1 mouse cellular context compared by ENCODE assay signal in genomic region chr9:49488912-49489895, GRCm38 (mm10).
TF ChIP-seq lines count a peak whose summit lies in the region.

No protein-coding gene starts in this region.

TF ChIP-seq in CH12.LX, 34 proteins besides CTCF, POLR2A, EP300 and RAD21 (continued from another document):
- TF ChIP-seq NELFE (IDR thresholded peaks at IDR 0.05; ENCODE audit: low read depth, low read length) (peak; percentile 55; the same call in 1 of the 2 replicates), MAX (IDR thresholded peaks at IDR 0.05; ENCODE audit: low read length) (peak; percentile 57; the same call in 1 of the 2 replicates), NRF1 (IDR thresholded peaks at IDR 0.05; ENCODE audit: low read depth, low read length) (no peak), SMC3 (IDR thresholded peaks at IDR 0.05; ENCODE audit: low read depth, low read length) (peak; percentile 93), USF1 (IDR thresholded peaks at IDR 0.05; ENCODE audit: low read depth, low read length) (no peak), TBP (conservative IDR thresholded peaks at IDR 0.05; ENCODE audit: low read depth, low read length) (no peak), MEF2A (IDR thresholded peaks at IDR 0.05; ENCODE audit: borderline replicate concordance, low read depth, low read length) (0 out of 2 replicates have a peak, but pooled peaks have one; percentile 19), USF2 (conservative IDR thresholded peaks at IDR 0.05; ENCODE audit: low read depth, low read length) (no peak), MXI1 (IDR thresholded peaks at IDR 0.05; ENCODE audit: low read depth, low read length) (peak; percentile 45; the same call in 1 of the 2 replicates), UBTF (IDR thresholded peaks at IDR 0.05; ENCODE audit: low read depth, low read length) (no peak), E2F4 (IDR thresholded peaks at IDR 0.05; ENCODE audit: insufficient replicate concordance, low read depth, low read length) (no peak), SIN3A (IDR thresholded peaks at IDR 0.05; ENCODE audit: low read length) (0 out of 2 replicates have a peak, but pooled peaks have one; percentile 35), ZC3H11A (IDR thresholded peaks at IDR 0.05; ENCODE audit: low read depth, low read length) (peak; percentile 84)
